Mouse (Mus musculus) naive thymus-derived CD4-positive, alpha-beta T cell, adult 2 months (primary cell): ENCODE results near the gene Noxred1.
"Not testable (repeated sequence)": the region's sequence is repeated elsewhere in the genome, so short reads cannot be mapped to it uniquely, and the experiment has no call there.

Experiments used
- DNase-seq: peaks from one replicate; pipeline ENCODE4 v3.0.0-alpha.2; 2011; ENCODE audit warnings: low read depth

Gene Noxred1

GRCm38 (mm10) chr12:87238632-87239031, at the start of gene Noxred1:
Gene Noxred1 (minus strand): TSS chr12:87238732.
- no peak for DNase-seq

DNA sequence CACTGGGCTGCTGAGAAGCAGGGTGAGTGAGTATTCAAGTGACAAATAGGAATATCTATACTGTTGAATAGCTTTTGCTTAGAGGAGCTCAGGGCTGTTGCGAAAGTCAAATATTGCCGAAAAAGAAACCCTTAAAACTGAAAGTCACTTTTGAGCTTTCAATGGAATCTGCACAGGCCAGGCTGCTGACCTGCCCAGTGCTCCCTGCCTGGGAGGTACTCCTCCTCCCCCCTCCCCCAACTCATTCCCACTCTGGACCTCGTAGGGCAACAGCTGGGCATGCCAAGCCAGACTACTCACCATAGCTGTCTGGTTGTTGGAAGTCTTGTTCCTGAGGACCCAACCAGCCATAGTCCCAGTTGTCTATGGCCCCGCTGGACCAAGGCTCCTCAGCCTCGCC, 46.2 kb upstream of the Noxred1 start:
- no peak for DNase-seq

GRCm38 (mm10) chr12:87284268-87284667, 45.7 kb upstream of the Noxred1 start:
- no peak for DNase-seq

- no peak for DNase-seq
Measured at GRCm38 (mm10) chr12:87283706-87284105, 45.2 kb upstream of the Noxred1 start.

- no peak for DNase-seq
Measured at GRCm38 (mm10) chr12:87282743-87283142, 44.2 kb upstream of the Noxred1 start.

GRCm38 (mm10) chr12:87281766-87282165, 43.2 kb upstream of the Noxred1 start:
- DNase-seq = no peak

DNA sequence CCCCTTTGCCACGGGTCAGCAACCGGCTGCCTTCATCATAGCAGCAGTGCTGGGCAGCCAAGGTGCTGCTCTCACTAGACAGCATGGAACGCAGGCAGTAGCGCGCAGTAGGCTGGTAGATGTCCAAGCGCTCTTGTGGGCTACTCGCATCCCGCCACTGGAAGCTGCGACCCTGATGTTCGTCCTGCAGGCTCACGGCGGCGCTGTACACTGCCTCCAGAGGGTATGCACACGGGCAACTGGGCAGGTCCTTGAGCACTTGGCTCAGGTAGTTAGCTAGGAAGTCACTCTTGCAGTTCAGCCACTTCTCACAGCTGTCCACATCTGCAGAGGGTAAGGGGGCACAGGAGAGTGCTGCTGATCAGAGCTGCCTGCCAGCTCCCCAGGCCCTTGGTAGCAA, 41.3 kb upstream of the Noxred1 start:
- no peak for DNase-seq

- no peak for DNase-seq
Measured at GRCm38 (mm10) chr12:87279350-87279749, 40.8 kb upstream of the Noxred1 start.

GRCm38 (mm10) chr12:87278118-87278730, 39.7 kb upstream of the Noxred1 start:
- DNase-seq = no peak

- DNase-seq = not testable (repeated sequence)
Measured at GRCm38 (mm10) chr12:87277251-87277650, 38.7 kb upstream of the Noxred1 start.

- DNase-seq = no peak
Measured at GRCm38 (mm10) chr12:87274853-87275831, 36.6 kb upstream of the Noxred1 start.

DNA sequence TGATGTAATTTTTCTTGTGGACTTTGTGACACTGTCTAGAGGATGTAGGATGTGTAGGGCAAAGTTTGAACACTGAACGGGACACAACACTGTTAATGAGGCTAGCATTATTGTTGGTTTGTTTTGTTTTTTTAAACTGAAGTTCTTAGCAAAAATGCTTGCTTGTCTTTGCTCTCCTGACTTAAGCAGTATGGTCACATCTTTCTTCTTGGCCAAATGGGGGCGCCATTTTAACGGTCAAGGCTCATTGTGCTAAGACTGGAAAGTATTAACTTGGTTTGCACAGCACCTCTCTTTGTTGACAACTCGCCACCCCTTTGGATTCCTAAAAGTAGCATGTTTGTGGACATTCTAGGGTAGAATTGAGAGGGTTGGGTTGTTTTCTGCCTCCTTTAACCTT, 29.1 kb upstream of the Noxred1 start:
- DNase-seq = peak; percentile 26

GRCm38 (mm10) chr12:87266827-87267603, 28.5 kb upstream of the Noxred1 start:
- no peak for DNase-seq

- DNase-seq = peak; percentile 96
Measured at GRCm38 (mm10) chr12:87266108-87266826, 27.7 kb upstream of the Noxred1 start, which contains the start of the genes Vipas39 and Ahsa1. Gene Vipas39 (minus strand): TSS chr12:87266256. Gene Ahsa1 (plus strand): TSS chr12:87266479.

DNA sequence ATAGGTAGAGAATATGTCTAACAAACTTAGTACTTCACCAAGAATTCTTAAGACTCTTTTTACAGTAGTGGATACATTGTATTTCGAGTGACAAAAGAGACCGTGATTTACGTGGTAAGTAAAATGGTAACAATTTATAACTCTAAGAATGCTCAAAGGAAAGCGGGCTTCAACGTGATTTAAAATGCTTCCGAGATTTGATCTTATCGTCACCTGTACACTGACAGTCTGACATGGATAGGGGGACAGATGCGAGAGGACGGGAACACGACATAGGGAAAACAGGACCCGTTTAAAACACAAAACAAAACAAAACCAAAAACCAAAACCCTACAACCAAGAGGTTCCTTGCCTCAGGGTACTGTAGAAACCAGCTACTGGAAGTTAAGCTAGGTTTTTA, 26.9 kb upstream of the Noxred1 start:
- no peak for DNase-seq

DNA sequence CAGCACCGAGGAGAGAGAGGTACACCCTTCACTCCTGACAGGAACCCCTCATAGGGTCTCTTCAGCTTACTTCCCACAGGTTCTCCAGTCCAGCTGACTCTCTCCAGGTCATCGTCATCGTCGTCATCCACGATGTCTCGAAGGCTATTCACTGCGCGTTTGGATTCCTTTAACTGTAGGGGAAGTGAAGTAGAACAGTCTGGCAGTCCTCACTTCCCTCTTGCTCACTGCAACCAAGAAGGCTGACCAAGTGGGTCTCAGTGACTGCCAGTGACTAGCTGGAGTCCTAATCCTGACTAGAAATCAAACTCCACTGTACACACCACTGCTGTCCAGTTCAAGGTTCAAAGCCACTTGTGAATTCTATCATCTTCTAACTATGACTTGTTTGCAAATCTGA, 22.0 kb upstream of the Noxred1 start:
- DNase-seq = no peak

DNA sequence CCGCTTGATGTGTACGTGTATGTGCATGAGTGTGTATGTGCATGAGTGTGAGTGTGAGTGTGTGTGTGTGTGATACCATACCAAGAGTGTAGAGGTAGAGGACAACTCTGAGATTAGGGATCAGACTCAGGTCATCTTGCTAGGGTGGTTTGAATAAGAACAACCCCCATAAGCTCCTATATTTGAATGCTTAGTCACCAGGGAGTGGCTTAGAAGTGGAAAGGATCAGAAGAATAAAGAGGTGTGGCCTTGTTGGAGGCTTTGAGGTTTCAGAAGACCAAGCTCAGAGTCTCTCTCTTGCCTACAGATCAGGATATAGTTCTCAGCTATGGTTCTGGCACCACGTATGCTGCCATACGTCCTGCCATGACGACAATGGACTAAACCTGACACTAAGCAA, 18.1 kb upstream of the Noxred1 start:
- DNase-seq = no peak

- no peak for DNase-seq
Measured at GRCm38 (mm10) chr12:87253878-87254277, 15.3 kb upstream of the Noxred1 start.

GRCm38 (mm10) chr12:87250161-87250560, 11.6 kb upstream of the Noxred1 start:
- DNase-seq = no peak

DNA sequence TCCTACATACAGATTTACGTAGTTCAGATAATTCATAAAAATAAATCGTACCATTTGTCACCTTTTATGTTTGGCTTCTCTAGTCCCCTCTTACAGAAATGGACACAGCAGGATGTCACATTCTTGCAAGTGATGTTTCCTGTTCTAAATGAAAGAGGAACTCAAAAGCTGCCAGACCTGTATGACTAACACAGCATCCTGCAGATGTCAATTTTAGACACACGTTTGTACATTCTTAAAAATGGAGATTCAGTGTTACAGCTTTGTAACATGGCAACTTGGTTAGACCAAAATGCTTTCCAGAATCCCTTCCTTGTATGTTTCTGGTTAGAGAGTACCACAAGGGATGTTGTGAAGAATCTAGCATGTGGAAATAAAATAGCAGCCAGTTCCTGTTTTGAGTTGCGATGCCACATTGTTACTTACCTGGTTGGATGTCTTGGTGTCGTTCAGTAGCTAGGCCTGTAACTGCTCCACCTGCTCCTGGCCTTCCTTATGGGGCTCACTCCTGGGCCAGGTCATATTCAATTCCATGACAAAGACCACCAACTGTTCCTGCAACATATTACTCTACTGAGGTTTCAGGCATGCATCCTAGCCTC, 1.5 kb downstream of the Noxred1 start:
- DNase-seq = peak; percentile 24

DNA sequence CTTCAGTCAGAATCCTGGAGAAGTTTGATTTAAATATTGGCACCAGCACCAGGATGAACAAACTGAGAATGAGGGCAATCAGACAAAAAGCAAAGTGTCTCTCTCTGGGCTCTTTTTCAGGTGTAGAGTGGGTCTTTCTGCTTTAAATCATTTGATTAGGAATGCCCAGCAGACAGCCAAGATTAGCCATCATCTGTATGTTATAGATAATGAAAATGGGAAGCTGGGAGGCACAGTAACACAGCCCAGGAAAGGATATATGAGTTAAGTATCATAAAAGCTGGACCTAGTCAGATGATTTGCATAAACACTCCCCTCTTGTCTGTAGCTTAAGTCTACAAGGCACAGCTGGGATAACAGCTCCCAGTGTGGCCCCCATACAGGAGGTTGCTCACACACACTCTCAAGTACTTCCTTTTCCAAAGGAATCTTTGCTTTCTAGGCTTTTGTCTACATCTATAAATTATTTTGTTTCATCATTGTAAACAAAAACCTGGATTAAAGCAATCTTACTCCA, 8.1 kb downstream of the Noxred1 start:
- DNase-seq = no peak
